Mouse (Mus musculus) hindbrain, embryonic 14.5 days (tissue): ENCODE results near the gene Fbn1. TPM values are rescaled to one million over a fixed set of nuclear protein-coding genes. Genes with fewer than 3 reads are reported as not detected.

Experiments
- ATAC-seq: fragments of 200-750 bp; cut with Nextera tagmentation; 2 replicates; pipeline ENCODE4 v1.8.0; 2017; ENCODE audit warnings: moderate number of reproducible peaks, mild to moderate bottlenecking, moderate TSS enrichment, moderate library complexity; ENCODE audit not compliant: low FRiP score
- DNase-seq: peaks from one replicate; pipeline ENCODE4 v3.0.0-alpha.2; 2015; ENCODE audit warnings: low spot score
- H3K27ac ChIP-seq: fragments of 300-500 bp; sonication (generic); 2 replicates; pipeline ENCODE4 v1.5.1; 2014; ENCODE audit warnings: mild to moderate bottlenecking, moderate library complexity
- H3K27me3 ChIP-seq: fragments of 300-500 bp; sonication (generic); 2 replicates; pipeline ENCODE4 v1.6.1; 2014; ENCODE audit warnings: mild to moderate bottlenecking, low read length, mixed read lengths; ENCODE audit not compliant: control insufficient read depth, insufficient read depth
- H3K36me3 ChIP-seq: fragments of 300-500 bp; sonication (generic); replicated peaks from 2 replicates; pipeline ENCODE4 v1.6.1; 2014; ENCODE audit not compliant: control insufficient read depth, insufficient read depth
- H3K4me1 ChIP-seq: fragments of 300-500 bp; sonication (generic); replicated peaks from 2 replicates; pipeline ENCODE4 v1.6.1; 2014; ENCODE audit warnings: antibody characterized with exemption, low read length, mixed read lengths; ENCODE audit not compliant: control insufficient read depth, insufficient read depth
- H3K4me2 ChIP-seq: fragments of 300-500 bp; sonication (generic); replicated peaks from 2 replicates; pipeline ENCODE4 v1.6.1; 2014; ENCODE audit warnings: mild to moderate bottlenecking, moderate library complexity
- H3K4me3 ChIP-seq: fragments of 300-500 bp; sonication (generic); replicated peaks from 2 replicates; pipeline ENCODE4 v1.5.1; 2014; ENCODE audit warnings: mild to moderate bottlenecking, low read length
- H3K9ac ChIP-seq: fragments of 300-500 bp; sonication (generic); 2 replicates; pipeline ENCODE4 v1.6.1; 2014
- H3K9me3 ChIP-seq: fragments of 300-500 bp; sonication (generic); 2 replicates; pipeline ENCODE4 v1.6.1; 2016; ENCODE audit warnings: low read length; ENCODE audit not compliant: control insufficient read depth
- WGBS: fragments of 180-500 bp; shearing (Covaris S2); extraction: QIAGEN DNeasy Blood & Tissue Kit; methylation state at CpG from one replicate; pipeline ENCODE4 v1.1.7; 2014; 5-methylcytosine and 5-hydroxymethylcytosine counted together
- polyA plus RNA-seq: library from polyadenylated mRNA; unstranded; fragments of >200 nt; fragmentation: Nextera tagmentation; extraction: Ambion mirVana; gene quantifications from 2 replicates; pipeline ENCODE4 v1.2.1, GENCODE M21; 2014

Fbn1 gene
- polyA plus RNA-seq, 1 experiment from 2014 or later: 6.7 TPM

DNA sequence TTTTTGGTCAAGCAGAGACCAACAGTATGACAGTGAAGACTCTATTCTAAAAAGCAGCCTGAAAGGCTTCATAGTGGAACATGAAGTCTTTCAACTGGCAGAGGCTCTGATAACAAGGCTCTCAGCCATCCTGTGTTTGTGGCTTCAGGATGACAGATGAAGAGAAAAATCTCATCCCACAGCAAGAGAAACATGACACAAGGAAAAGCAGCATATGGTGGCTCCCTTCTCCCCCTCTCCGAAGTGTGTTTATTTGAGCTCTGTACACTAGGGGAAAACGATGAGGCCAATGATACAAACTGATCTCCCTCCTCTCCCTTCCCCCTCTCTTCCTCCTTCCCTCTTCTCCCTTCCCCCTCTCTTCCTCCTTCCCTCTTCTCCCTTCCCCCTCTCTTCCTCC, 127.7 kb downstream of the Fbn1 start:
- Histone ChIP-seq H3K9me3 (no peaks in the 10 kb centered on the region), H3K4me2 (no peak overlapping the region), H3K9ac (no peak overlapping the region), H3K36me3 (no peaks in the 10 kb centered on the region; the same call in 1 of the 2 replicates), H3K27ac (no peak overlapping the region), H3K27me3 (no peaks in the 10 kb centered on the region), H3K4me3 (no peak overlapping the region), H3K4me1 (no peaks in the 10 kb centered on the region)
- ATAC-seq: no peak
- 84% methylated on average over 2 of the region's 2 CpGs for WGBS
- DNase-seq: no peak

- H3K27ac ChIP-seq: no peak overlapping the region
- WGBS: 88% methylated on average over 2 of the region's 2 CpGs
- no peak overlapping the region for H3K4me3 ChIP-seq
- no peak overlapping the region for H3K9ac ChIP-seq
- no peaks in the 10 kb centered on the region; the same call in 1 of the 2 replicates for H3K36me3 ChIP-seq
- H3K9me3 ChIP-seq: no peaks in the 10 kb centered on the region
- no peaks in the 10 kb centered on the region for H3K4me1 ChIP-seq
- H3K4me2 ChIP-seq: no peak overlapping the region
- DNase-seq: no peak
- ATAC-seq: no peak
- H3K27me3 ChIP-seq: no peaks in the 10 kb centered on the region
Observed at GRCm38 (mm10) chr2:125379206-125379605, 128.6 kb downstream of the Fbn1 start.

DNA sequence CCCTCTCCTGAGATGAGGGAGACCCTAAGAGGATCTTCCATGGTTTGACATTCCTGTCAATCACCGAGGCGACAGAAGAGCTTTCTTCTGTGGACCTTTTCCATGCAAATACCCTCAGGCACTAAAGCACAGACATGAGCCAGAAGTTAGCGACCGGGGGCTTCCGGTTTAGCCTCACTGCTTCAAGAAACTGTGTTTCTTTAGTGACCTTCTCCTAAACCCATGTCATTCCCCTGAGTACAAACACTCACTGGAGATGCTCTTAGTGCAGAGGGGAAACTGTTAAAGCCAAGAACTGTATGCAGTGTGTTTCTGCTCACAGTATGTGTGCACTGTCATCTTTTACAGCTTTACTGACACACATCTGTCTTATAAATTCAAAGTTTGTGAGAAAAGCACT, 131.9 kb downstream of the Fbn1 start:
- Histone ChIP-seq H3K9me3 (no peaks in the 10 kb centered on the region), H3K4me1 (no peaks in the 10 kb centered on the region), H3K36me3 (no peaks in the 10 kb centered on the region; the same call in 1 of the 2 replicates), H3K27ac (no peak overlapping the region), H3K27me3 (no peaks in the 10 kb centered on the region), H3K4me2 (no peak overlapping the region), H3K4me3 (no peak overlapping the region), H3K9ac (no peak overlapping the region)
- 75% methylated on average over 5 of the region's 5 CpGs for WGBS
- ATAC-seq: no peak
- DNase-seq: no peak

DNA sequence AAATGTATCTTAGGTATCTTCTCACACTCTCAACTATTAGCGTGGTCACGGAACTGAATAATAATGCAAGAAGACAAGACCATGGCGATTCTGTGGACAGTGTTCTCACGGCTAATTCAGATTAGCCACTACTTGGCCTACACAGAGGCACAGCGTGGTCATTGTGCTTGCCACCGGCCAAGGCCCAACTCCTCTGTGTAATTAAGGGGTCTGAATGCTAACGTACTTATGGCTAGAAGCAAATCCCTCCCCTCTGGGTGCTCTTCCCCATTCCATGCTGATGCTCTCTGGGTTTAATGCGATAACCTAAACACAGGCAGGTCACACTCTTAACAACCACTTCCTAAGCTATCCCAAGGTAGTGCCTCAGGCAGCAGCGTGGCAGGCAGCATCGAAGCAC, 132.5 kb downstream of the Fbn1 start:
- 83% methylated on average over 10 of the region's 10 CpGs for WGBS

GRCm38 (mm10) chr2:125369666-125370065, 138.1 kb downstream of the Fbn1 start:
- Histone ChIP-seq H3K4me2 (no peak overlapping the region), H3K27ac (no peak overlapping the region), H3K27me3 (no peaks in the 10 kb centered on the region), H3K4me3 (no peak overlapping the region), H3K36me3 (peaks cover 25% of the 10 kb centered on the region), H3K9ac (no peak overlapping the region), H3K9me3 (no peaks in the 10 kb centered on the region), H3K4me1 (no peaks in the 10 kb centered on the region)
- DNase-seq (no peak), ATAC-seq (no peak)
- WGBS: 95% methylated on average over 8 of the region's 8 CpGs

More for the DNA sequence above, 132.5 kb downstream of the Fbn1 start:
- Histone ChIP-seq H3K27me3 (no peaks in the 10 kb centered on the region), H3K4me2 (no peak overlapping the region), H3K9ac (no peak overlapping the region), H3K9me3 (no peaks in the 10 kb centered on the region), H3K4me3 (no peak overlapping the region), H3K36me3 (no peaks in the 10 kb centered on the region; the same call in 1 of the 2 replicates), H3K4me1 (no peaks in the 10 kb centered on the region), H3K27ac (no peak overlapping the region)
- ATAC-seq (no peak), DNase-seq (no peak)

GRCm38 (mm10) chr2:125368616-125369015, 139.2 kb downstream of the Fbn1 start:
- H3K27ac ChIP-seq: no peak overlapping the region
- peaks cover 25% of the 10 kb centered on the region for H3K36me3 ChIP-seq
- ATAC-seq (no peak), DNase-seq (no peak)
- no peaks in the 10 kb centered on the region for H3K9me3 ChIP-seq
- no peak overlapping the region for H3K4me2 ChIP-seq
- no peaks in the 10 kb centered on the region for H3K4me1 ChIP-seq
- WGBS: 90% methylated on average over 4 of the region's 4 CpGs
- H3K4me3 ChIP-seq: no peak overlapping the region
- H3K9ac ChIP-seq: no peak overlapping the region
- H3K27me3 ChIP-seq: no peaks in the 10 kb centered on the region

- Histone ChIP-seq H3K4me2 (no peak overlapping the region), H3K27ac (no peak overlapping the region), H3K9me3 (no peaks in the 10 kb centered on the region), H3K4me1 (no peaks in the 10 kb centered on the region), H3K4me3 (no peak overlapping the region), H3K27me3 (no peaks in the 10 kb centered on the region), H3K9ac (no peak overlapping the region), H3K36me3 (peaks cover 24% of the 10 kb centered on the region)
- WGBS: 88% methylated on average over 4 of the region's 4 CpGs
- no peak for DNase-seq
- ATAC-seq: no peak
Observed at GRCm38 (mm10) chr2:125361661-125362060, 146.1 kb downstream of the Fbn1 start.

- Histone ChIP-seq H3K27me3 (no peaks in the 10 kb centered on the region), H3K4me1 (no peaks in the 10 kb centered on the region), H3K9me3 (no peaks in the 10 kb centered on the region), H3K4me3 (no peak overlapping the region), H3K9ac (no peak overlapping the region), H3K27ac (no peak overlapping the region), H3K4me2 (no peak overlapping the region), H3K36me3 (peaks cover under 1% of the 10 kb centered on the region; the same call in 1 of the 2 replicates)
- WGBS: 82% methylated on average over 3 of the region's 3 CpGs
- DNase-seq (no peak), ATAC-seq (no peak)
Observed at GRCm38 (mm10) chr2:125356486-125356885, 151.3 kb downstream of the Fbn1 start.

GRCm38 (mm10) chr2:125356068-125356467, 151.7 kb downstream of the Fbn1 start:
- 88% methylated on average over 5 of the region's 5 CpGs for WGBS
- ATAC-seq: no peak
- Histone ChIP-seq H3K4me2 (no peak overlapping the region), H3K9ac (no peak overlapping the region), H3K36me3 (peaks cover 5% of the 10 kb centered on the region; the same call in 1 of the 2 replicates), H3K4me1 (no peaks in the 10 kb centered on the region), H3K9me3 (no peaks in the 10 kb centered on the region), H3K27me3 (no peaks in the 10 kb centered on the region), H3K4me3 (no peak overlapping the region), H3K27ac (no peak overlapping the region)
- no peak for DNase-seq
